Mouse (Mus musculus) heart, postnatal 0 days (tissue): Measurements from ENCODE around the gene St6galnac6. TPM values are rescaled to one million over a fixed set of nuclear protein-coding genes. Genes with fewer than 3 reads are reported as not detected.

Source experiments
- ATAC-seq: fragments of 200-750 bp; cut with Nextera tagmentation; 2 replicates; pipeline ENCODE4 v1.8.0; 2017; ENCODE audit warnings: low read depth, moderate number of reproducible peaks, moderate library complexity; ENCODE audit not compliant: insufficient read depth
- DNase-seq: peaks from one replicate; pipeline ENCODE4 v3.0.0-alpha.2; 2016; ENCODE audit warnings: low spot score
- H3K27ac ChIP-seq: fragments of 300-500 bp; sonication (generic); 2 replicates; pipeline ENCODE4 v1.5.1; 2014; ENCODE audit warnings: low read depth, mild to moderate bottlenecking
- H3K27me3 ChIP-seq: fragments of 300-500 bp; sonication (generic); 2 replicates; pipeline ENCODE4 v1.6.1; 2014; ENCODE audit warnings: low read length, mixed read lengths; ENCODE audit not compliant: control insufficient read depth, insufficient read depth
- H3K36me3 ChIP-seq: fragments of 300-500 bp; sonication (generic); replicated peaks from 2 replicates; pipeline ENCODE4 v1.6.1; 2014; ENCODE audit warnings: low read length, mixed read lengths; ENCODE audit not compliant: control insufficient read depth, insufficient read depth
- H3K4me1 ChIP-seq: fragments of 300-500 bp; sonication (generic); 2 replicates; pipeline ENCODE4 v1.6.1; 2014; ENCODE audit warnings: antibody characterized with exemption; ENCODE audit not compliant: control insufficient read depth, insufficient read depth
- H3K4me2 ChIP-seq: fragments of 300-500 bp; sonication (generic); 2 replicates; pipeline ENCODE4 v1.6.1; 2014; ENCODE audit warnings: low read depth, mild to moderate bottlenecking, low read length, moderate library complexity
- H3K4me3 ChIP-seq: fragments of 300-500 bp; sonication (generic); 2 replicates; pipeline ENCODE4 v1.5.1; 2014; ENCODE audit warnings: low read depth, low read length
- H3K9ac ChIP-seq: fragments of 300-500 bp; sonication (generic); replicated peaks from 2 replicates; pipeline ENCODE4 v1.6.1; 2014; ENCODE audit warnings: low read depth, low read length, mixed read lengths
- H3K9me3 ChIP-seq: fragments of 300-500 bp; sonication (generic); replicated peaks from 2 replicates; pipeline ENCODE4 v1.6.1; 2016; ENCODE audit warnings: low read length; ENCODE audit not compliant: control insufficient read depth
- CTCF ChIP-seq: IDR thresholded peaks from 2 replicates; pipeline ENCODE4 v1.5.1; 2016; ENCODE audit warnings: antibody characterized with exemption, control low read depth, low read depth
- EP300 ChIP-seq: IDR thresholded peaks from 2 replicates; pipeline ENCODE4 v1.6.1; 2016; ENCODE audit warnings: antibody characterized with exemption, low read depth
- WGBS: fragments of 180-500 bp; shearing (Covaris S2); extraction: QIAGEN DNeasy Blood & Tissue Kit; methylation state at CpG from one replicate; pipeline ENCODE4 v1.1.7; 2014; 5-methylcytosine and 5-hydroxymethylcytosine counted together
- polyA plus RNA-seq: library from polyadenylated mRNA; unstranded; fragments of >200 nt; fragmentation: Nextera tagmentation; extraction: Ambion mirVana; gene quantifications from 2 replicates; pipeline ENCODE4 v1.2.1, GENCODE M21; 2015
- total RNA-seq: library from RNA; depleted of rRNA; stranded (reverse); fragments of >200 nt; gene quantifications from 2 replicates; pipeline ENCODE4 v1.2.3, GENCODE M21; 2014; ENCODE audit warnings: low replicate concordance

Gene St6galnac6
- total and polyA plus RNA-seq, 2 experiments from 2014 or later: 44.3 to 117 TPM

DNA sequence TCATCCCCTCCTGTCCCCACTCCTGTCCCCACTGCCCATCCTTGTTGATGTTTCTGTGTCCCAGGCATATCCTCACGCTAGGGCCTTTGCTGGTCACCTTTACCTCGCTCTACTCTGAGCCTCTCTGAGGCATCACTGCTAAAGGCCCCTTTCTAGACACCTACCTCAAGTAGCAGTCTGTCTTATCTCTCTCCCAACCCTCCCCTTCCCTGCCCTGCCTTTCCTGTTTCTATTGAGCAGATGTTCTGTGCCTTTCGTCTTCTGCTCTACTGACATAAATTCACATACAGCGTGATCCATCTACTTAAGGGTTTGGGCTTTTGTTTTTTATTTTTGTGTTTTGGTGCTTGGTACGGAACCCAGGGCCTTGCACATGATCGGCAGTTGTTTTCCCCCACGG is 43.5 kb upstream of the St6galnac6 start:
- H3K9ac ChIP-seq: no peak overlapping the region
- no peak overlapping the region for H3K4me2 ChIP-seq
- H3K9me3 ChIP-seq: no peaks in the 10 kb centered on the region
- no peaks in the 10 kb centered on the region for H3K4me1 ChIP-seq
- DNase-seq (no peak), ATAC-seq (no peak)
- no peak for TF ChIP-seq EP300
- TF ChIP-seq CTCF: no peak
- no peak overlapping the region for H3K4me3 ChIP-seq
- peaks cover 24% of the 10 kb centered on the region for H3K36me3 ChIP-seq
- H3K27me3 ChIP-seq: no peaks in the 10 kb centered on the region
- 70% methylated on average over 7 of the region's 7 CpGs for WGBS
- H3K27ac ChIP-seq: peak overlapping the region; percentile 16; the same call in 1 of the 2 replicates

DNA sequence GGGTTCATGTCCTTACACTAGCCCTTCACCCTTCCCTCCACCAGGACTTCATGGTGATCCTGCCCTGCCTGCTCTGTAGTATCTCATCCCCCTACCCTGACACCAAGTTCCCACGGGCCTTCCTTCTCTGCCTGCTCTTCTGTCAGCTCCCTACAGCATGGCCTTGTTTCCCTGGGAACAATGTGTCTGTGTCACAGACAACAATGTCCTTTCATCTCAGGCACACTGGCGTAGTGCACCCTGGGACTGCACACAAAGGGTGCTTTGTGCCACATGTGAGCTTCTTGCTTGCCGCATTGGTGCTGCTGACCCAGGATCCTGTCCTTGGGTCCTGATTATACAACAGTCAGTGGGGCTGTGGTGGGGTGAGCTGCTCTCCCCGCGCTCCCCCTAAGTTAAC is 39.9 kb upstream of the St6galnac6 start:
- WGBS: 80% methylated on average over 5 of the region's 5 CpGs
- Histone ChIP-seq H3K4me3 (no peak overlapping the region), H3K27ac (no peak overlapping the region), H3K9ac (no peak overlapping the region), H3K27me3 (no peaks in the 10 kb centered on the region), H3K4me1 (no peaks in the 10 kb centered on the region), H3K9me3 (no peaks in the 10 kb centered on the region), H3K4me2 (no peak overlapping the region), H3K36me3 (peaks cover 44% of the 10 kb centered on the region)
- no peak for DNase-seq
- no peak for ATAC-seq
- TF ChIP-seq CTCF (no peak), EP300 (no peak)

DNA sequence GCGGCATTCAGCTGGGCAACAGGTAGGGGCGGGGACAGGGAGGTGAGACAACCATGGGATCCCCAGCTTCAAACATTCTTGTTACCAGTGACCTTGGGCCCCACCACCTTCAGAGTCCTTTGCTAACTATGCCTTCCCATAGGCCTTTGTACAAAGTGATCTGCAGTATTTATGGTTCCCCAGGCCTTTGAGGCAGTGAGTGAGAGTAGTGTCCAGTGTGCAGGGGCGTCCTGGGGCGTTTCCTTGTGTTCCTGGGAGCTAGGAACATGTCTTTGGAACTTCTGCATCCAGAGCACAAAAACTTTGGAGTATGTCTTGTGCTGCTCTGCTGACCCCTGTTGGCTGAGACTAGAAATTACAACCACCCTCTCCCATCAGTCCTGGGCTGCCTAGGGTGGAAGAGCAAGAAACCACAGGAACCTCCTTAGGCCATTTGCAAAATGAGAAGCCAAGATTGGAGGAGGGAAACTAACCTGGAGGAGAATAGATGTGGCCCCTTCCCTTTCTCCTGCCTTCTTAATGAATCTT is 32.9 kb upstream of the St6galnac6 start:
- ATAC-seq (0 out of 2 replicates have a peak, but pooled peaks have one; percentile 33), DNase-seq (peak; percentile 80)
- TF ChIP-seq CTCF (peak; percentile 88), EP300 (no peak)
- H3K4me2 ChIP-seq: no peak overlapping the region
- 30% methylated on average over 4 of the region's 4 CpGs for WGBS
- H3K9me3 ChIP-seq: no peaks in the 10 kb centered on the region
- no peak overlapping the region for H3K4me3 ChIP-seq
- H3K27me3 ChIP-seq: no peaks in the 10 kb centered on the region
- peaks cover 48% of the 10 kb centered on the region for H3K36me3 ChIP-seq
- no peak overlapping the region for H3K9ac ChIP-seq
- H3K27ac ChIP-seq: peak overlapping the region; percentile 15; the same call in 1 of the 2 replicates
- H3K4me1 ChIP-seq: peaks cover 16% of the 10 kb centered on the region; the same call in 1 of the 2 replicates

DNA sequence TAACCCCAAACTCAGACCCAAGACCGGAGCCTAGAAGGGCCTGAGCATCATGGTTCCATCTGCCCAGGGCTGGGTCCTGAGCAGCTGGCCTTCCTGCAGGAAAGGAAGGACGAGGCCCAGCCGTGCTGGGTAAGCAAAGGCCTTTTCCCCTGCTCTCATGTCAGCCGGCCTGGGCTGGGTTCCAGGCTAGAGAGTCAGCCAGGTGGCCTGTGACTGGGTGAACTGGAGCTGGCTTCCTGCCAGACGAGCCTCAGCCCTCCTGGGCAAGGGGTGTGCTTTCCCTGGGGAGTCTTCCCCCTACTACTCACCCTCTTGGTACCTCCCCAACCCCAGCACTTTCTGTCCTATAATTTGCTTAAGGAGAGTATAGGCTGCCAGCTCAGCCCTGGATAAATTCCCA is 31.4 kb upstream of the St6galnac6 start:
- peaks cover 18% of the 10 kb centered on the region; the same call in 1 of the 2 replicates for H3K4me1 ChIP-seq
- H3K9me3 ChIP-seq: no peaks in the 10 kb centered on the region
- WGBS: 40% methylated on average over 5 of the region's 5 CpGs
- ATAC-seq (no peak), DNase-seq (no peak)
- peak overlapping the region; percentile 15; the same call in 1 of the 2 replicates for H3K27ac ChIP-seq
- H3K36me3 ChIP-seq: peaks cover 50% of the 10 kb centered on the region
- no peak overlapping the region for H3K4me3 ChIP-seq
- H3K27me3 ChIP-seq: no peaks in the 10 kb centered on the region
- no peak overlapping the region for H3K4me2 ChIP-seq
- TF ChIP-seq CTCF (no peak), EP300 (no peak)
- H3K9ac ChIP-seq: 0 out of 2 replicates have a peak overlapping the region, but pooled peaks have one; percentile 15

DNA sequence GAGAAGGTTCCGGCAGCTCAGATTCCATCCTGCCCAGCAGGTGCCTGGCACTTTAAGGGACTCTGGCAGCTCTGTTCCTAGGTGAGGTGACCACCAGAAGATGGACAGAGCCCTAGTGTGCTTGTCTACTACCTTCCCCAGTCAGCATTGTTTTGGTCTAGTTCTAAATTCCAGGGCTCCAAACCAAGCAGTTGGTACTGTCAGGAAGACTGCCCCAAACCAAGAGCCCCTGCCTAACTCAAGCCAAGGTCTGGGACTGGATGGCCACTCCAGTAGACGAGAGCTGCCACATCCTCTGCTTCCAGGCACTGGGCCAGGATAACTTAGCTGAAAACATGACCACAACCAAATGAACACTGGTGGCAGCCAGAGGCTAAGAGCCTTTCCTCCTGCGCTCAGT is 30.6 kb upstream of the St6galnac6 start:
- WGBS: 68% methylated on average over 3 of the region's 3 CpGs
- TF ChIP-seq EP300 (no peak), CTCF (no peak)
- Histone ChIP-seq H3K36me3 (peaks cover 48% of the 10 kb centered on the region), H3K27me3 (no peaks in the 10 kb centered on the region), H3K9me3 (no peaks in the 10 kb centered on the region), H3K9ac (no peak overlapping the region), H3K4me2 (no peak overlapping the region), H3K4me1 (peaks cover 18% of the 10 kb centered on the region; the same call in 1 of the 2 replicates), H3K4me3 (no peak overlapping the region), H3K27ac (no peak overlapping the region)
- ATAC-seq (no peak), DNase-seq (no peak)
